Comparison of ENCODE assay signal across 27 mouse cellular contexts in the genomic region with DNA sequence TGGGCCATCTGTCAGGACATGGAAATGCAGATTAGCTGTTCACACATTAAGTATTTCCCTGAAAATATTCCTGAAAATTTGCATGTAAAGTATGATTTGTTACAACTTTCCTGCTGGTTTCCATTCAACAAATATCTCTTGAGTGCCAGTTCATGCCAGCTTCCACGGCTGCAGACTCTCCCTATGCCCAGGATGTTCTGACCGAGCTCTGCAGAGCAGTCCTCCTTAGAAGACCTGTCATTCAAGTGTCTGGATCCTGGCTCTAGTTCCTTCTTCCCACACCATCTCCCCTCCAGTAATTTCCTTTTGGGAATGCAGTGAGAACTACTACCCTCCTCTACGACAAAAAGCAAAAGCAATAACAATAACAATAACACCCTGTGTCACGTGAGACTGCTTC.
"Had no signal": no experiment of that assay in that cellular context is flagged by ENCODE, and none has a peak within 500 bp of the region (broad histone marks: within the 10 kb centered on the region; RNA-seq: fewer than 3 reads in every experiment).

No protein-coding gene starts in this region.

- H3K4me2 ChIP-seq: heart, embryonic 12.5 days; hindbrain, embryonic 12.5 days; hindbrain, embryonic 14.5 days; intestine, embryonic 15.5 days; limb, embryonic 13.5 days; limb, embryonic 15.5 days; liver, embryonic 12.5 days had no signal

- H3K27me3 ChIP-seq: heart, embryonic 12.5 days; hindbrain, embryonic 12.5 days; intestine, embryonic 15.5 days; limb, embryonic 13.5 days; limb, embryonic 15.5 days had no signal

- ATAC-seq: hindbrain, embryonic 16.5 days; inflammation-experienced regulatory T-cells, adult 6 months; intestine, embryonic 15.5 days; intestine, postnatal 0 days; liver, embryonic 12.5 days had no signal

- H3K27ac ChIP-seq: gastrocnemius, adult 2 months; heart, embryonic 10.5 days; hindbrain, embryonic 10.5 days; hindbrain, embryonic 12.5 days; hindbrain, embryonic 14.5 days; intestine, embryonic 15.5 days; kidney, postnatal 0 days; limb, embryonic 13.5 days; limb, embryonic 15.5 days; liver, embryonic 12.5 days; liver, embryonic 14.5 days had no signal

- H3K9me3 ChIP-seq: heart, embryonic 10.5 days; heart, embryonic 12.5 days; hindbrain, embryonic 10.5 days; hindbrain, embryonic 12.5 days; intestine, embryonic 15.5 days; limb, embryonic 13.5 days; limb, embryonic 15.5 days; liver, embryonic 12.5 days had no signal

- DNase-seq: gastrocnemius, adult 2 months; gastrocnemius, postnatal 10 days; gastrocnemius, postnatal 25 days; heart, adult 18-20 months; heart, postnatal 10 days; heart, postnatal 4 days; kidney, adult 18-20 months; kidney, adult 8-10 months; kidney, postnatal 14 days; kidney, postnatal 36 days; layer of hippocampus, adult 9-11 months; layer of hippocampus, postnatal 36 days; left cerebral cortex, postnatal 4 days had no signal

- H3K9ac ChIP-seq: heart, embryonic 12.5 days; hindbrain, embryonic 12.5 days; hindbrain, embryonic 14.5 days; intestine, embryonic 15.5 days; limb, embryonic 13.5 days; limb, embryonic 15.5 days; liver, embryonic 12.5 days; liver, embryonic 14.5 days had no signal

- H3K4me1 ChIP-seq: heart, embryonic 12.5 days; hindbrain, embryonic 10.5 days; hindbrain, embryonic 12.5 days; intestine, embryonic 15.5 days; limb, embryonic 13.5 days; limb, embryonic 15.5 days; liver, embryonic 12.5 days had no signal

- H3K36me3 ChIP-seq: heart, embryonic 10.5 days; heart, embryonic 12.5 days; hindbrain, embryonic 10.5 days; hindbrain, embryonic 12.5 days; intestine, embryonic 15.5 days; limb, embryonic 13.5 days; limb, embryonic 15.5 days; liver, embryonic 12.5 days had no signal

- H3K4me3 ChIP-seq: gastrocnemius, adult 2 months; heart, embryonic 10.5 days; heart, embryonic 12.5 days; hindbrain, embryonic 10.5 days; hindbrain, embryonic 12.5 days; intestine, embryonic 15.5 days; limb, embryonic 13.5 days; limb, embryonic 15.5 days; liver, embryonic 12.5 days had no signal
